Mouse (Mus musculus): Measurements from ENCODE around the gene Abhd17b. TPM values are rescaled to one million over a fixed set of nuclear protein-coding genes. Genes with fewer than 3 reads are reported as not detected.
A peak's percentile ranks its signal among the peaks of the same experiment; 100 is the strongest.

Gene Abhd17b
- 50.0 and 58.6 TPM in 2 replicates for total RNA-seq (2014; rRNA removed)
- polyA plus RNA-seq (2015; fragmentation: Nextera tagmentation; extraction: Ambion mirVana) = 51.9 and 55.5 TPM in 2 replicates

- Histone ChIP-seq H3K4me3 (ENCODE audit: low read length) (peak within 1 kb of the TSS; percentile 77), H3K4me1 (ENCODE audit: insufficient read depth, low read length) (peaks cover 3% of the 10 kb centered on the region; the same call in 1 of the 2 replicates), H3K4me2 (ENCODE audit: low read depth, low read length) (peak within 1 kb of the TSS; percentile 62), H3K9ac (replicated peaks; ENCODE audit: low read length) (peak within 1 kb of the TSS; percentile 92), H3K27me3 (ENCODE audit: insufficient read depth, low read length) (no peaks in the 10 kb centered on the region), H3K9me3 (ENCODE audit: low read length) (no peaks in the 10 kb centered on the region), H3K36me3 (ENCODE audit: insufficient read depth, low read length) (no peaks in the 10 kb centered on the region), H3K27ac (peak within 1 kb of the TSS; percentile 99)
- no peak for ATAC-seq
- peak; percentile 72 for DNase-seq (ENCODE audit: low spot score)
- TF ChIP-seq CTCF (IDR thresholded peaks at IDR 0.05; ENCODE audit: low read depth) = no peak
- under 1% methylated on average over 76 of the region's 105 CpGs for WGBS
Observed at GRCm38 (mm10) chr19:21653172-21653981, at the start of gene Abhd17b. Gene Abhd17b, plus strand, starts transcription at chr19:21653185.

DNA sequence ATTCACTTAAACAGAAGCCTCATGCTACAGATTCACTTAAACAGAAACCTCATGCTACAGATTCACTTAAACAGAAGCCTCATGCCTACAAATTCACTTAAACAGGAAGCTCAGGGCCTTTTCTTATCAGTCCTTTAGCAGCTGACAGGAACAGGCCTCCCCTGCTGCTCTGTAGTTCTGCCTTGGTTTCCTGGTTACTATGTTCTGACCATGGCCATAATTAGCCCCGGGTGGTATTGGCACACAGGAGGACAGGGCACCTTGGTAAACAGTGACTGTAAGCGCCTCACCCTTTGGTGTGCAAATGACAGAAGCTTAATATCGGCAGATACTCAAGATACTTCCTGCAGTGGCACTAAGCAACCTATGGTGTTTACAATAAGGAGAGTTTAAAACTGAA is 49.1 kb upstream of the Abhd17b start:
- DNase-seq (ENCODE audit: low spot score) = no peak
- H3K4me3 ChIP-seq (ENCODE audit: low read length) = no peak overlapping the region

GRCm38 (mm10) chr19:21605294-21605693 is 47.7 kb upstream of the Abhd17b start:
- TF ChIP-seq CTCF (IDR thresholded peaks at IDR 0.05; ENCODE audit: low read depth) = no peak
- no peaks in the 10 kb centered on the region for H3K36me3 ChIP-seq (ENCODE audit: insufficient read depth, low read length)
- H3K9ac ChIP-seq (replicated peaks; ENCODE audit: low read length) = no peak overlapping the region
- no peak overlapping the region for H3K27ac ChIP-seq
- no peak overlapping the region for H3K4me2 ChIP-seq (ENCODE audit: low read depth, low read length)
- DNase-seq (ENCODE audit: low spot score) = no peak
- no peak for ATAC-seq
- no peak overlapping the region for H3K4me3 ChIP-seq (ENCODE audit: low read length)
- no peaks in the 10 kb centered on the region for H3K4me1 ChIP-seq (ENCODE audit: insufficient read depth, low read length)
- no peaks in the 10 kb centered on the region for H3K9me3 ChIP-seq (ENCODE audit: low read length)
- 91% methylated on average over 3 of the region's 3 CpGs for WGBS
- no peaks in the 10 kb centered on the region for H3K27me3 ChIP-seq (ENCODE audit: insufficient read depth, low read length)

More for the DNA sequence above, 49.1 kb upstream of the Abhd17b start:
- ATAC-seq = no peak
- Histone ChIP-seq H3K4me2 (ENCODE audit: low read depth, low read length) (no peak overlapping the region), H3K27ac (no peak overlapping the region), H3K9me3 (ENCODE audit: low read length) (no peaks in the 10 kb centered on the region), H3K36me3 (ENCODE audit: insufficient read depth, low read length) (no peaks in the 10 kb centered on the region), H3K27me3 (ENCODE audit: insufficient read depth, low read length) (no peaks in the 10 kb centered on the region), H3K4me1 (ENCODE audit: insufficient read depth, low read length) (no peaks in the 10 kb centered on the region), H3K9ac (replicated peaks; ENCODE audit: low read length) (no peak overlapping the region)
- 52% methylated on average over 3 of the region's 3 CpGs for WGBS
- no peak for TF ChIP-seq CTCF (IDR thresholded peaks at IDR 0.05; ENCODE audit: low read depth)

DNA sequence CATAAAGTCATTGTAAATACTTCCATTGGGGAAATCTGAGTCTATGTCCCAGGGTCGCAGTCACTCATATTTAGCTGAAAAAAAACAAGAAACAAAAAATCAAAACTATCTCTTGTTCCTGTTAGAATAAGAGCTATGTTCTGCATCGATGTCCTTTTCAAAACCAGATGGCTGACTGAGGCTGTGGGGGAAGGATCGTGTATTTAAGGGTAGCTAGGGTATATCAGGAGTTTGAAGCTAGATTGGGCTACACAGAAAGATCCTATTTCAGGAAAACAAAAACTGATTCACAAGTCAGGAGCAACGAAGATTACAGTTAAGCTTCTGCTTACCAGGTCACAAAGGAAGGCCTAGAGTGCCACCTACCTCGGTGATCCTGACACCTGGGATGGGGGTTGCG is 42.7 kb upstream of the Abhd17b start:
- no peaks in the 10 kb centered on the region for H3K4me1 ChIP-seq (ENCODE audit: insufficient read depth, low read length)
- no peak overlapping the region for H3K9ac ChIP-seq (replicated peaks; ENCODE audit: low read length)
- ATAC-seq (no peak), DNase-seq (ENCODE audit: low spot score) (no peak)
- no peak overlapping the region for H3K4me2 ChIP-seq (ENCODE audit: low read depth, low read length)
- TF ChIP-seq CTCF (IDR thresholded peaks at IDR 0.05; ENCODE audit: low read depth) = no peak
- H3K4me3 ChIP-seq (ENCODE audit: low read length) = no peak overlapping the region
- H3K9me3 ChIP-seq (ENCODE audit: low read length) = no peaks in the 10 kb centered on the region
- WGBS = 78% methylated on average over 6 of the region's 6 CpGs
- no peak overlapping the region for H3K27ac ChIP-seq
- no peaks in the 10 kb centered on the region for H3K36me3 ChIP-seq (ENCODE audit: insufficient read depth, low read length)
- no peaks in the 10 kb centered on the region for H3K27me3 ChIP-seq (ENCODE audit: insufficient read depth, low read length)

DNA sequence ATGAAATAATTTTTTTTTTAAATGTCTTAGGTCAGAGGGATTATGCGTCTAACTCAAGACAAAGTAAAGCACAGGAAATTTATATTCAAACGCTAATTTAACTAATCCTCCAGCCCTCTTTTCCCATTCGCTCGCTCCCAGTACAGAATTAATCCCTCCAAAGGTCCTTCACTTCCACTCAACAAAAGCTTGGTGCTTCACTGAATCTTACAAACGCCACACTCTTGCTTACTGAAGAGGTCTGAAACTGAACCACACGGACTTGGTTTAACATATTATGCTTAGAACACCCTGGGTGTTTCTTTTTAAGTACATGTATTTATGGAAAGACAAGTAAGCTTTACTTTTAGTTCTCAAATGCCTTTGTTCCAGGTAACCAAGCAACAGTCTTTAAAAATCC is 41.7 kb upstream of the Abhd17b start:
- H3K9ac ChIP-seq (replicated peaks; ENCODE audit: low read length) = no peak overlapping the region
- H3K4me3 ChIP-seq (ENCODE audit: low read length) = no peak overlapping the region
- no peak overlapping the region for H3K4me2 ChIP-seq (ENCODE audit: low read depth, low read length)
- H3K27me3 ChIP-seq (ENCODE audit: insufficient read depth, low read length) = no peaks in the 10 kb centered on the region
- no peak for TF ChIP-seq CTCF (IDR thresholded peaks at IDR 0.05; ENCODE audit: low read depth)
- no peak overlapping the region for H3K27ac ChIP-seq
- no peaks in the 10 kb centered on the region for H3K36me3 ChIP-seq (ENCODE audit: insufficient read depth, low read length)
- no peak for ATAC-seq
- H3K4me1 ChIP-seq (ENCODE audit: insufficient read depth, low read length) = no peaks in the 10 kb centered on the region
- no peaks in the 10 kb centered on the region for H3K9me3 ChIP-seq (ENCODE audit: low read length)
- WGBS = 49% methylated on average over 6 of the region's 6 CpGs
- no peak for DNase-seq (ENCODE audit: low spot score)

GRCm38 (mm10) chr19:21611725-21612575 is 41.0 kb upstream of the Abhd17b start:
- Histone ChIP-seq H3K9me3 (ENCODE audit: low read length) (no peaks in the 10 kb centered on the region), H3K36me3 (ENCODE audit: insufficient read depth, low read length) (no peaks in the 10 kb centered on the region), H3K27ac (no peak overlapping the region), H3K4me3 (ENCODE audit: low read length) (no peak overlapping the region), H3K27me3 (ENCODE audit: insufficient read depth, low read length) (no peaks in the 10 kb centered on the region), H3K4me2 (ENCODE audit: low read depth, low read length) (no peak overlapping the region), H3K4me1 (ENCODE audit: insufficient read depth, low read length) (no peaks in the 10 kb centered on the region), H3K9ac (replicated peaks; ENCODE audit: low read length) (no peak overlapping the region)
- WGBS = 79% methylated on average over 9 of the region's 9 CpGs
- ATAC-seq = no peak
- TF ChIP-seq CTCF (IDR thresholded peaks at IDR 0.05; ENCODE audit: low read depth) = no peak
- DNase-seq (ENCODE audit: low spot score) = no peak
